In the genomic region with DNA sequence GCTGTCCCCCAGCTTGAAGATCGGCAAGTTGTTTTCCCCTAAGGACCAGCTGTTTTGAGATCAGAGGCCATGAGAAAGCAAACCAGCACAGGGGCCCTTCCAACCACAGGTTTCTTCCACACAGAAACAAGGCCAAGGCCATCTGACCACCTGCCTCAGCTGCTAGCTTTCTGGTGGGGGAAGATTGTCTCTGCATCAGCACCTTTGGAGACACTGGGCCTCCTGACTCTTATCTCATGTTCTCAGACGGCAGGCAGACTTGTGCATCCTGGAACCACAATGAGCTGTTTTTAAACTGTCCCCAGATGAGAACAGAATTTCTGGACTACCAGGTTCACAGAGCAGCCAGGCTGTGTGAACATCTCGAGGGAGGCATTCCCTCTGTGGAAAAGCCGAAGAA, we compare ENCODE assay signal across 26 mouse cellular contexts. TPM values are rescaled to one million over a fixed set of nuclear protein-coding genes. Genes with fewer than 3 reads are reported as not detected.
DNase-seq lines count a peak whose midpoint lies in the region; ATAC-seq and TF ChIP-seq lines count a peak whose summit lies in the region.
"Had no signal": no experiment of that assay in that cellular context is flagged by ENCODE, and none has a peak within 500 bp of the region (broad histone marks: within the 10 kb centered on the region; RNA-seq: fewer than 3 reads in every experiment).

No protein-coding gene starts in this region.

- peak overlapping the region; percentile 97 for H3K27ac ChIP-seq in CH12.LX (ENCODE audit: insufficient read depth, low read depth)
- no peak overlapping the region for H3K27ac ChIP-seq in liver, embryonic 15.5 days (replicated peaks)
- no peak overlapping the region for H3K27ac ChIP-seq in hindbrain, postnatal 0 days
- H3K27ac ChIP-seq in midbrain, embryonic 16.5 days (ENCODE audit: low read length): no peak overlapping the region
- H3K27ac ChIP-seq: heart, adult 2 months; heart, embryonic 15.5 days; limb, embryonic 15.5 days; neural tube, embryonic 15.5 days; stomach, postnatal 0 days had no signal

- TF ChIP-seq CTCF in CH12.LX (conservative IDR thresholded peaks at IDR 0.05 in 1 of 2, IDR thresholded peaks at IDR 0.05 in 1 of 2; ENCODE audit: low read depth in 2 of 2, low read length in 2 of 2): no peak
- TF ChIP-seq CTCF in hindbrain, postnatal 0 days (IDR thresholded peaks at IDR 0.05; ENCODE audit: low read depth): no peak

- H3K9ac ChIP-seq in CH12.LX (ENCODE audit: insufficient read depth, low read depth): peak overlapping the region; percentile 45
- H3K9ac ChIP-seq in liver, embryonic 15.5 days: no peak overlapping the region
- H3K9ac ChIP-seq in hindbrain, postnatal 0 days (replicated peaks; ENCODE audit: low read length): no peak overlapping the region
- no peak overlapping the region for H3K9ac ChIP-seq in midbrain, embryonic 16.5 days (ENCODE audit: low read depth, low read length)
- H3K9ac ChIP-seq: forebrain, postnatal 0 days; heart, embryonic 15.5 days; limb, embryonic 15.5 days; neural tube, embryonic 15.5 days had no signal

- H3K4me1 ChIP-seq in CH12.LX (ENCODE audit: control insufficient read depth in 1 of 2, insufficient read depth in 2 of 2): peaks cover 41 to 72% of the 10 kb centered on the region in 2 experiments
- peaks cover 5% of the 10 kb centered on the region for H3K4me1 ChIP-seq in liver, embryonic 15.5 days (replicated peaks)
- peaks cover 9% of the 10 kb centered on the region; the same call in 1 of the 2 replicates for H3K4me1 ChIP-seq in hindbrain, postnatal 0 days (ENCODE audit: insufficient read depth, low read length)
- H3K4me1 ChIP-seq in midbrain, embryonic 16.5 days (ENCODE audit: control insufficient read depth, insufficient read depth, low read length): no peaks in the 10 kb centered on the region
- H3K4me1 ChIP-seq: limb, embryonic 15.5 days had no signal

- TF ChIP-seq EP300 in CH12.LX (IDR thresholded peaks at IDR 0.05; ENCODE audit: low read length): peak; percentile 83

- peak overlapping the region; percentile 62 for H3K4me2 ChIP-seq in CH12.LX (ENCODE audit: insufficient read depth, low read depth, poor library complexity, severe bottlenecking)
- peak overlapping the region; percentile 10; the same call in 1 of the 2 replicates for H3K4me2 ChIP-seq in liver, embryonic 15.5 days
- H3K4me2 ChIP-seq in hindbrain, postnatal 0 days (ENCODE audit: low read depth, low read length): no peak overlapping the region
- H3K4me2 ChIP-seq in midbrain, embryonic 16.5 days (ENCODE audit: low read length): no peak overlapping the region
- H3K4me2 ChIP-seq: heart, embryonic 15.5 days; limb, embryonic 15.5 days; midbrain, embryonic 11.5 days; neural tube, embryonic 15.5 days had no signal

- in situ Hi-C loops in CH12.LX (cut with MboI; ENCODE audit: low pct_ligation_motif_present, low pct_unique_long_range_greater_than_20kb, low sequenced_read_pairs): no loop called here

- H3K79me2 ChIP-seq in CH12.LX (replicated peaks; ENCODE audit: control insufficient read depth, extremely low read depth, insufficient read depth, poor library complexity, severe bottlenecking): no peaks in the 10 kb centered on the region

- TF ChIP-seq POLR2A in CH12.LX (IDR thresholded peaks at IDR 0.05; ENCODE audit: low read depth, low read length): no peak

- H3K36me3 ChIP-seq in CH12.LX (replicated peaks in 1 of 2; ENCODE audit: control insufficient read depth in 1 of 2, insufficient read depth in 1 of 2, low read length in 1 of 2): no peaks in the 10 kb centered on the region
- H3K36me3 ChIP-seq in liver, embryonic 15.5 days (replicated peaks): no peaks in the 10 kb centered on the region
- H3K36me3 ChIP-seq in hindbrain, postnatal 0 days (ENCODE audit: insufficient read depth, low read length): no peaks in the 10 kb centered on the region
- H3K36me3 ChIP-seq in midbrain, embryonic 16.5 days (ENCODE audit: control insufficient read depth, insufficient read depth, low read length): no peaks in the 10 kb centered on the region
- H3K36me3 ChIP-seq: heart, embryonic 15.5 days; hindbrain, embryonic 10.5 days; limb, embryonic 15.5 days; neural tube, embryonic 15.5 days had no signal

- peak; percentile 71 for ATAC-seq in liver, embryonic 15.5 days (ENCODE audit: insufficient read depth)
- no peak for ATAC-seq in hindbrain, postnatal 0 days
- no peak for ATAC-seq in midbrain, embryonic 16.5 days
- ATAC-seq: forebrain, postnatal 0 days; hindbrain, embryonic 16.5 days; intestine, postnatal 0 days had no signal

- DNase-seq in 416B (ENCODE audit: low read depth): peak; percentile 85
- peak; percentile 79 for DNase-seq in CH12.LX (ENCODE audit: extremely low read depth)
- DNase-seq in c-Kit-positive CD71-positive TER-119-positive erythroid progenitor cells, embryonic 14.5 days (ENCODE audit: low spot score): peak; percentile 69
- no peak for DNase-seq in hindbrain, postnatal 0 days (ENCODE audit: low spot score)
- no peak for DNase-seq in right cerebral cortex, postnatal 10 days (ENCODE audit: low spot score in 2 of 2)
- DNase-seq: adrenal gland, adult 2 months; cerebellum, adult 9-11 months; forebrain, postnatal 0 days; gastrocnemius, postnatal 25 days; heart, adult 2 months; kidney, postnatal 25 days; lung, postnatal 4 days; right cerebral cortex, adult 18-20 months; thymus, adult 2 months; thymus, postnatal 4 days had no signal

- no peaks in the 10 kb centered on the region for H3K27me3 ChIP-seq in CH12.LX (replicated peaks)
- H3K27me3 ChIP-seq in liver, embryonic 15.5 days: 0 out of 2 replicates have a peak, but pooled peaks cover 7% of the 10 kb centered on the region
- H3K27me3 ChIP-seq in hindbrain, postnatal 0 days (ENCODE audit: insufficient read depth, low read length): no peaks in the 10 kb centered on the region
- H3K27me3 ChIP-seq in midbrain, embryonic 16.5 days (ENCODE audit: control insufficient read depth, insufficient read depth, low read depth, low read length): no peaks in the 10 kb centered on the region
- H3K27me3 ChIP-seq: heart, embryonic 15.5 days; neural tube, embryonic 15.5 days had no signal

- WGBS in liver, embryonic 15.5 days (ENCODE audit: insufficient replicate concordance): 19% methylated on average over 4 of the region's 4 CpGs
- WGBS in hindbrain, postnatal 0 days: 73% methylated on average over 4 of the region's 4 CpGs
- WGBS in midbrain, embryonic 16.5 days: 78% methylated on average over 4 of the region's 4 CpGs

- peak; percentile 16 for TF ChIP-seq RAD21 in CH12.LX (IDR thresholded peaks at IDR 0.05; ENCODE audit: low read depth, low read length)

- no peak overlapping the region for H3K4me3 ChIP-seq in CH12.LX (replicated peaks in 1 of 3; ENCODE audit: low read depth in 2 of 3, low read length in 2 of 3, poor library complexity in 1 of 3)
- no peak overlapping the region for H3K4me3 ChIP-seq in liver, embryonic 15.5 days (replicated peaks)
- no peak overlapping the region for H3K4me3 ChIP-seq in hindbrain, postnatal 0 days (ENCODE audit: low read length)
- no peak overlapping the region for H3K4me3 ChIP-seq in midbrain, embryonic 16.5 days (ENCODE audit: low read depth, low read length)
- H3K4me3 ChIP-seq: heart, adult 2 months; heart, embryonic 15.5 days; hindbrain, embryonic 10.5 days; limb, embryonic 15.5 days; neural tube, embryonic 15.5 days had no signal

- H3K9me3 ChIP-seq in CH12.LX (replicated peaks; ENCODE audit: low read length): peaks cover 9% of the 10 kb centered on the region
- H3K9me3 ChIP-seq in liver, embryonic 15.5 days (replicated peaks): no peaks in the 10 kb centered on the region
- H3K9me3 ChIP-seq in hindbrain, postnatal 0 days (ENCODE audit: low read length): no peaks in the 10 kb centered on the region
- H3K9me3 ChIP-seq in midbrain, embryonic 16.5 days (replicated peaks; ENCODE audit: control insufficient read depth, low read length, poor library complexity, severe bottlenecking): no peaks in the 10 kb centered on the region
- H3K9me3 ChIP-seq: heart, embryonic 15.5 days; hindbrain, embryonic 10.5 days; limb, embryonic 15.5 days; neural tube, embryonic 15.5 days had no signal

- dilution Hi-C loops in CH12.LX (cut with MboI; ENCODE audit: extremely low pct_ligation_motif_present, extremely low pct_unique_long_range_greater_than_20kb, low sequenced_read_pairs): no loop called here

TF ChIP-seq in CH12.LX, 34 proteins besides CTCF, POLR2A, EP300 and RAD21:
- TF ChIP-seq NELFE (IDR thresholded peaks at IDR 0.05; ENCODE audit: low read depth, low read length): no peak
- TF ChIP-seq TBP (conservative IDR thresholded peaks at IDR 0.05; ENCODE audit: low read depth, low read length): peak; percentile 47; the same call in 1 of the 2 replicates
- TF ChIP-seq BHLHE40 (IDR thresholded peaks at IDR 0.05; ENCODE audit: low read depth, low read length): peak; percentile 85
- peak; percentile 64 for TF ChIP-seq CHD2 (IDR thresholded peaks at IDR 0.05; ENCODE audit: low read length)
- no peak for TF ChIP-seq ZKSCAN1 (IDR thresholded peaks at IDR 0.05; ENCODE audit: borderline replicate concordance, low read depth, low read length)
- TF ChIP-seq HCFC1 (IDR thresholded peaks at IDR 0.05; ENCODE audit: low read depth, low read length): no peak
- peak; percentile 97 for TF ChIP-seq ETS1 (conservative IDR thresholded peaks at IDR 0.05; ENCODE audit: low read depth, low read length)
- TF ChIP-seq MAFK (IDR thresholded peaks at IDR 0.05; ENCODE audit: insufficient replicate concordance, low read length): peak; percentile 79; the same call in 1 of the 2 replicates
- peak; percentile 83 for TF ChIP-seq IRF4 (IDR thresholded peaks at IDR 0.05; ENCODE audit: low read depth, low read length)
- TF ChIP-seq MEF2A (IDR thresholded peaks at IDR 0.05; ENCODE audit: borderline replicate concordance, low read depth, low read length): peak; percentile 94
- peak; percentile 90 for TF ChIP-seq RCOR1 (conservative IDR thresholded peaks at IDR 0.05; ENCODE audit: low read depth, low read length)
- peak; percentile 98 for TF ChIP-seq TCF12 (IDR thresholded peaks at IDR 0.05; ENCODE audit: low read depth, low read length)
TF ChIP-seq in CH12.LX: peak in this region for 9.

RNA-seq across cellular contexts. Expression of gene Cfap46, which starts 21.5 kb away (rescaled TPM):
- total RNA-seq in CH12.LX (2012; rRNA removed) (0.04 and 0.13 TPM in 2 replicates), CH12.LX (2014; rRNA removed) (0.11 TPM in 1 of 2 replicates, not detected in the other)
- 0.11 and 0.29 TPM in 2 replicates for polyA plus RNA-seq in CH12.LX (2012; ENCODE audit: insufficient read length, low read depth)
- polyA plus RNA-seq in liver, embryonic 15.5 days (2015; fragmentation: Nextera tagmentation; extraction: Ambion mirVana): not detected in 2 replicates
- 3.2 and 7.0 TPM in 2 replicates for total RNA-seq in hindbrain, postnatal 0 days (2014; rRNA removed)
- 3.5 TPM in 2 replicates for polyA plus RNA-seq in hindbrain, postnatal 0 days (2015; fragmentation: Nextera tagmentation; extraction: Ambion mirVana)
- 3.1 and 4.7 TPM in 2 replicates for polyA plus RNA-seq in midbrain, embryonic 16.5 days (2015; fragmentation: Nextera tagmentation; extraction: Ambion mirVana)
- total RNA-seq: common myeloid progenitor, adult 5-6 weeks had no signal
- polyA plus RNA-seq: intestine, postnatal 0 days had no signal

Comparison
In these comparisons a context has a peak if more than half of its experiments do, and no peak if none do; other contexts are left out.
1. DNase-seq: peak in 416B (single experiment), CH12.LX (single experiment) and c-Kit-positive CD71-positive TER-119-positive erythroid progenitor cells, embryonic 14.5 days (single experiment); none in hindbrain, postnatal 0 days (single experiment) and right cerebral cortex, postnatal 10 days (0 of 2).
2. H3K4me2 ChIP-seq: peak in CH12.LX (single experiment) and liver, embryonic 15.5 days (single experiment); none in hindbrain, postnatal 0 days (single experiment) and midbrain, embryonic 16.5 days (single experiment).